Mouse (Mus musculus) liver, adult 2 months (tissue): ENCODE data around the gene Micu1.

Source experiments
- CTCF ChIP-seq: fragments of 200-500 bp; IDR thresholded peaks from 2 replicates; pipeline ENCODE4 v1.5.1; 2011; ENCODE audit warnings: low read depth, low read length, control low read depth
- POLR2A ChIP-seq: fragments of 200-500 bp; IDR thresholded peaks from 2 replicates; pipeline ENCODE4 v1.6.1; 2011; ENCODE audit warnings: low read length, control low read depth; ENCODE audit not compliant: insufficient read depth; ENCODE audit errors: extremely low read depth

GRCm38 (mm10) chr10:59721555-59721954 is 19.3 kb downstream of the Micu1 start:
- no peak for TF ChIP-seq CTCF
- no peak for TF ChIP-seq POLR2A
